Mouse (Mus musculus) testis, adult 2 months (tissue): Measurements from ENCODE around the gene Mcm3ap.

Source experiments
- CTCF ChIP-seq: fragments of 200-500 bp; IDR thresholded peaks from 2 replicates; pipeline ENCODE4 v1.5.1; 2012; ENCODE audit warnings: low read depth, mild to moderate bottlenecking, inconsistent platforms, low read length, moderate library complexity; ENCODE audit not compliant: control insufficient read depth, insufficient read depth, insufficient replicate concordance
- POLR2A ChIP-seq: fragments of 200-500 bp; IDR thresholded peaks from 2 replicates; pipeline ENCODE4 v1.6.1; 2012; ENCODE audit warnings: low read depth, mild to moderate bottlenecking, inconsistent platforms, low read length, moderate library complexity; ENCODE audit not compliant: control insufficient read depth

DNA sequence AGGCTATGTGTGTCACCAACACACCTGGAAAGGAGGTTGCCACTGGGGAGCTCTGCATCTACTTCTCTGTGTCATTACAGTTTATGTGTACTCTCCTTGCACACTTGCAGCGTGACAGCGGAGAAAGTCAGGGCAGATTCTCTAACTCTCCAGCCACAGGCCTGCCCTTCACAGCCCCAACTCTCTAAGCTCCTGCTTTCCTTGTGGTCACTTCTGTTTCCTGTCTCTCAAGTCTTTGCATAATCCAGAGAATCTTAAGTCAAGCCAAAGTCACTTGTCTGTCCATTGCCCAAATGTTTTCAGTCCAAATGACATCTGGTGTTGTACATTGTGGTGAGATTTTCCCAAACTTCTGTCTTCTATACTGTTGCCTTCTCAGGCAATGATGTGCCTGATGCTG lies 17.6 kb downstream of the Mcm3ap start:
- no peak for TF ChIP-seq POLR2A
- no peak for TF ChIP-seq CTCF
